Mouse (Mus musculus) intestine, embryonic 15.5 days (tissue): ENCODE measurements around the gene Gm20388. TPM values are rescaled to one million over a fixed set of nuclear protein-coding genes. Genes with fewer than 3 reads are reported as not detected.

ENCODE experiments used
- ATAC-seq: fragments of 200-750 bp; cut with Nextera tagmentation; 2 replicates; pipeline ENCODE4 v1.8.0; 2017; ENCODE audit warnings: moderate TSS enrichment, moderate library complexity
- H3K27ac ChIP-seq: fragments of 300-500 bp; sonication (generic); 2 replicates; pipeline ENCODE4 v1.5.1; 2015; ENCODE audit warnings: mild to moderate bottlenecking, inconsistent platforms
- H3K27me3 ChIP-seq: fragments of 300-500 bp; sonication (generic); replicated peaks from 2 replicates; pipeline ENCODE4 v1.6.1; 2015; ENCODE audit warnings: inconsistent platforms
- H3K36me3 ChIP-seq: fragments of 300-500 bp; sonication (generic); 2 replicates; pipeline ENCODE4 v1.6.1; 2015; ENCODE audit warnings: inconsistent platforms
- H3K4me1 ChIP-seq: fragments of 300-500 bp; sonication (generic); replicated peaks from 2 replicates; pipeline ENCODE4 v1.6.1; 2015; ENCODE audit warnings: inconsistent platforms
- H3K4me2 ChIP-seq: fragments of 300-500 bp; sonication (generic); replicated peaks from 2 replicates; pipeline ENCODE4 v1.6.1; 2015; ENCODE audit warnings: mild to moderate bottlenecking, inconsistent platforms
- H3K4me3 ChIP-seq: fragments of 300-500 bp; sonication (generic); replicated peaks from 2 replicates; pipeline ENCODE4 v1.5.1; 2015; ENCODE audit warnings: inconsistent platforms
- H3K9ac ChIP-seq: fragments of 300-500 bp; sonication (generic); 2 replicates; pipeline ENCODE4 v1.6.1; 2015; ENCODE audit warnings: inconsistent platforms
- H3K9me3 ChIP-seq: fragments of 300-500 bp; sonication (generic); 2 replicates; pipeline ENCODE4 v1.6.1; 2016; ENCODE audit warnings: inconsistent platforms
- WGBS: fragments of 180-500 bp; shearing (Covaris S2); methylation state at CpG from one replicate; pipeline ENCODE4 v1.1.7; 2015; 5-methylcytosine and 5-hydroxymethylcytosine counted together
- polyA plus RNA-seq: library from polyadenylated mRNA; unstranded; fragments of >200 nt; fragmentation: Nextera tagmentation; extraction: Ambion mirVana; gene quantifications from 2 replicates; pipeline ENCODE4 v1.2.1, GENCODE M21; 2015

The Gm20388 gene
- polyA plus RNA-seq, 1 experiment from 2014 or later: not detected

GRCm38 (mm10) chr8:123401936-123402335 lies 3491.3 kb downstream of the Gm20388 start:
- Histone ChIP-seq H3K27ac (no peak overlapping the region), H3K9ac (no peak overlapping the region), H3K27me3 (no peaks in the 10 kb centered on the region), H3K36me3 (peaks cover 35% of the 10 kb centered on the region), H3K9me3 (no peaks in the 10 kb centered on the region), H3K4me1 (no peaks in the 10 kb centered on the region), H3K4me2 (no peak overlapping the region), H3K4me3 (no peak overlapping the region)
- no peak for ATAC-seq
- WGBS: 88% methylated on average over 9 of the region's 9 CpGs

DNA sequence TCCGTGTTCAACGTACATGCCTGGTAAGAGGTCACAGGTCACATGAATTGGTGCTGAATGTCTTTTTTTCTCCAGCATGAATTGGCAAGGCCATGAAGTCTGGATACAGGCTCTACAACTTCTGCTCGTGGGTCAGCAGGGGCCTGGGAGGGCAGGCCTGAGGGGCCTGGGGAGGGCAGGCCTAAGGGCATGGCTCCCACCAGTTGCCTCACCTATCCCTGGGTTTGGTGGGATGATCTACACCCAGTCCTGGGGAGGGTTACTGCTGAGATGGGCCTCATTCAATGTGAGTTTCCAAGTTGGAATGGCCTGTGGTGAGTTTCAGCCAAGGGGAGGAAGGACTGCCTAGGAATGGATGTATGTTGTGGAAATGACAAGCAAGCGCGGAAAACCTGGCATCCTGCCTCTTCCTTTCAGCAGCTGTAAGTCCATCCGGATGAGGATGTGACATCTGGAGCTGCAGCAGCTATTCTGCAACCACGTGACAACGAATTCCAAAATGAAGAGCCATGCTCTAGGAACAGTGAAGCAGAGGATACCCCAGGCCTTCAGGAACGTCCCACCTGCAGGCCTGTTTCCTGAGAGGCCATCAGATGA lies 3492.2 kb downstream of the Gm20388 start:
- Histone ChIP-seq H3K27ac (no peak overlapping the region), H3K27me3 (peaks cover 7% of the 10 kb centered on the region; the same call in 1 of the 2 replicates), H3K9ac (no peak overlapping the region), H3K9me3 (no peaks in the 10 kb centered on the region), H3K36me3 (peaks cover 32% of the 10 kb centered on the region), H3K4me3 (no peak overlapping the region), H3K4me1 (no peaks in the 10 kb centered on the region), H3K4me2 (no peak overlapping the region)
- WGBS: 80% methylated on average over 9 of the region's 9 CpGs
- no peak for ATAC-seq

GRCm38 (mm10) chr8:123404521-123404920 lies 3493.9 kb downstream of the Gm20388 start:
- 60% methylated on average over 8 of the region's 8 CpGs for WGBS
- Histone ChIP-seq H3K9ac (no peak overlapping the region), H3K27me3 (peaks cover 16% of the 10 kb centered on the region), H3K4me1 (no peaks in the 10 kb centered on the region), H3K4me3 (no peak overlapping the region), H3K36me3 (peaks cover 16% of the 10 kb centered on the region), H3K27ac (no peak overlapping the region), H3K9me3 (no peaks in the 10 kb centered on the region), H3K4me2 (no peak overlapping the region)
- ATAC-seq: no peak

DNA sequence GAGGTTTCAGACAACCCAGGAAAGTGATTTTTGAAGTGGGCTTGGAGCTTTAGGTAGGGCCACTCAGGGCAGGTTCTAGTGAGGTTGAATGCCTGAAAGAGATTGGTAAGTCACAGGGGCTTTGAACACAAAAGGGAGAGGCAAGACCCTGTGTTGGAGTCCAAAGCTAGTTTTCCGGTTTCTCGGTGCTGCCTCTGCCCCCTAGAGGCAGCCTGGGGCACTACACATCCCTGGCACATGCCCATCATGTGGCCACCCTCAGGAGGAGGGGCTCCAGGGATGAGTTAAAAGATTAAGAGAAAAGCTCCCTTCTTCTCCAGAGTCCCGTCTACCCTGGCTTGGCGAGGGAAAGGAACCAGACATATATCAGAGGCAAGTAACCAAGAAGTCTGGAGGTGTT lies 3496.1 kb downstream of the Gm20388 start, which contains the start of gene Mc1r:
TSS of gene Mc1r (plus strand) at position 322 of the 400 bp plus-strand sequence.
- Histone ChIP-seq H3K27ac (no peak within 1 kb of the TSS), H3K27me3 (peaks cover 39% of the 10 kb centered on the region), H3K4me2 (no peak within 1 kb of the TSS), H3K4me3 (no peak within 1 kb of the TSS), H3K4me1 (peaks cover 9% of the 10 kb centered on the region), H3K9ac (no peak within 1 kb of the TSS), H3K36me3 (peaks cover 6% of the 10 kb centered on the region; the same call in 1 of the 2 replicates), H3K9me3 (no peaks in the 10 kb centered on the region)
- 7% methylated on average over 4 of the region's 4 CpGs for WGBS
- ATAC-seq: no peak

DNA sequence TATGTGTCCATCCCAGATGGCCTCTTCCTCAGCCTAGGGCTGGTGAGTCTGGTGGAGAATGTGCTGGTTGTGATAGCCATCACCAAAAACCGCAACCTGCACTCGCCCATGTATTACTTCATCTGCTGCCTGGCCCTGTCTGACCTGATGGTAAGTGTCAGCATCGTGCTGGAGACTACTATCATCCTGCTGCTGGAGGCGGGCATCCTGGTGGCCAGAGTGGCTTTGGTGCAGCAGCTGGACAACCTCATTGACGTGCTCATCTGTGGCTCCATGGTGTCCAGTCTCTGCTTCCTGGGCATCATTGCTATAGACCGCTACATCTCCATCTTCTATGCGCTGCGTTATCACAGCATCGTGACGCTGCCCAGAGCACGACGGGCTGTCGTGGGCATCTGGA lies 3497.0 kb downstream of the Gm20388 start:
- WGBS: 85% methylated on average over 13 of the region's 13 CpGs
- no peak for ATAC-seq
- H3K36me3 ChIP-seq: no peaks in the 10 kb centered on the region
- no peak overlapping the region for H3K27ac ChIP-seq
- no peak overlapping the region for H3K9ac ChIP-seq
- peaks cover 9% of the 10 kb centered on the region for H3K4me1 ChIP-seq
- no peak overlapping the region for H3K4me2 ChIP-seq
- H3K4me3 ChIP-seq: no peak overlapping the region
- no peaks in the 10 kb centered on the region for H3K9me3 ChIP-seq
- H3K27me3 ChIP-seq: peaks cover 47% of the 10 kb centered on the region

DNA sequence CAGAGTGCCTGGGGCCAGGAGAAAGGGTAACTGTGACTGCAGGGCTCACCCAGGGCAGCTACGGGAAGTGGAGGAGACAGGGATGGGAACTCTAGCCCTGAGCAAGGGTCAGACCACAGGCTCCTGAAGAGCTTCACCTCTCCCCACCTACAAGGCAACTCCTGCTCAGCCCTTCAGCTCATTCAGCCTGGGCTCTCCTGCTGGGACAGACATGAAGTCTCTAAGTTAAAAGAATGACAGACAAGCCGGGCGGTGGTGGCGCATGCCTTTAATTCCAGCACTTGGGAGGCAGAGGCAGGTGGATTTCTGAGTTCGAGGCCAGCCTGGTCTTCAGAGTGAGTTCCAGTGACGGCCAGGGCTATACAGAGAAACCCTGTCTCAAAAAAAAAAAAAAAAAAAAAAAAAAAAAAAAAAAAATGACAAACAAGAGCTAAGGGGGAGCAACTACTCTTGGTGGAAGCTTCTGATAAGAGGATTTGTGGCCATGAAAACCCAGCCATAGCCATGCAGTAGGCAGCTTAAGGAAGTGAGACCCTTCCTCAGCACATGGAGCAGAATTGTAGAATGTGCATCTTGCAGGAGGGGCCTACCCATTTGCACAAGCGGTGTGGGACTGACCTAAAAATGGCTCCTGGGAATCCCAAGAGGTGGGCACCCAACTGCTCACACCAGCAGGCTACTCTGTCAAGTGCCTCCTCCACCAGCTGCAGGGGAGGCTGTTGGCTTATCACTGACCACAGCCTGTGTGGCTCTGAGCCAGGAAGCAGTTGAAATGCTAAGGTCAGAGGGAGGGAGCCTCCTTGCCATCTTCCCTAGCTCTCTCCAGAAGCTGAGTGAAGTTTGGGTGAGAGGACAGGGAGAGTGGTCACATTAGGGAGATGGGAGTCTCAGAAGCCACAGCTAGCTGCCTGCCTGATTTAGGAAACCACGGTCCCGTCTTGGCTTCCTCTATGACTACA lies 3498.2 kb downstream of the Gm20388 start:
- Histone ChIP-seq H3K27me3 (peaks cover 59% of the 10 kb centered on the region), H3K4me3 (no peak overlapping the region), H3K9ac (no peak overlapping the region), H3K4me1 (peaks cover 9% of the 10 kb centered on the region), H3K4me2 (no peak overlapping the region), H3K9me3 (no peaks in the 10 kb centered on the region), H3K27ac (no peak overlapping the region), H3K36me3 (no peaks in the 10 kb centered on the region)
- 70% methylated on average over 9 of the region's 9 CpGs for WGBS
- ATAC-seq: no peak

DNA sequence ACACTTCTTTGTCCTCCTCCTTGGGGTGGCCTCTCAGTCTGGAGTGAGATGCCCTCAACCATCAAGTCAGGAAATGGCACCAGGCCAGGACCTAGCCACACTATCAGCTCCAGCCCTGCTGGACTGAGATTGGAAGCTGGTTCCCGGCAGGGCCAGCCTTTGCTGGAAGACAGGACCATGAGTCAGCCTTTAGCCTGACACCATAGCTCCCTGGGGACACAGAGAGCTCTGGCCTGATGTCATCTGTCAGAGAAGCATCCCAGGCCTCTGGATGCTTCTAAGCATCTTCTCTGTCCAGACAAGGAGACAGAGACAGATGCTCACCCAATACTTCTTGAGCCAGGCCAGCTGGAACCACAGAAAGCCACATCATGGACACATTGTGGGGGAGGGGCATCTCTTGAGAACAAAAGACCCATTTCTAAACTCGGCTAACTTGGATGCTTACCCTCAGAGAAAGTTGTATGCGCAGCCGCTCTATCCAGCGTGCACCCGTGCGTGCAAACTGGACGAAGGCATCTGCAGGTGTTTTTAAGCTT lies 3499.5 kb downstream of the Gm20388 start:
- Histone ChIP-seq H3K4me3 (no peak overlapping the region), H3K4me1 (peaks cover 9% of the 10 kb centered on the region), H3K27ac (no peak overlapping the region), H3K36me3 (no peaks in the 10 kb centered on the region), H3K4me2 (no peak overlapping the region), H3K9me3 (no peaks in the 10 kb centered on the region), H3K9ac (no peak overlapping the region), H3K27me3 (peaks cover 63% of the 10 kb centered on the region)
- 70% methylated on average over 8 of the region's 8 CpGs for WGBS
- ATAC-seq: no peak

DNA sequence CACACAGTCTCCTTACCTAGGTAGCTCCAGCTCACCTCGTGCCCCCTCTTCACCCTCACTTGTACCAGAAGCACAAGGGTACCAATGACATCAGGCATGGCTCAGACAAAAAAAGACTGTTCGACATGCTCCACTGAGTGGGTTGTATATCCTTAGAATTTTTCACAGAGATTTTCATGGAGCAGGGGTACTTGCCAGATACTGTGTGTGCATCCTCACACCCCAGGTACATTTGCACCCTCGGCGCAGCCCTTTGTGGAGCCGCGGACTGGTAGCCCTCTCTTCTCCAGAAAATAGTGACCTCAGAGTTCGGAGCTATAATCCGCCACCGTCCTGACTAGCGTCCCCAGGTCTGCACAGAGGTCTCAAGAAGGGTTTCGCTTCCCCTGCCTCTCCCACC lies 3500.1 kb downstream of the Gm20388 start:
- Histone ChIP-seq H3K27ac (no peak overlapping the region), H3K9me3 (no peaks in the 10 kb centered on the region), H3K4me3 (peak overlapping the region; percentile 25; the same call in 1 of the 2 replicates), H3K4me1 (peaks cover 9% of the 10 kb centered on the region), H3K36me3 (no peaks in the 10 kb centered on the region), H3K4me2 (peak overlapping the region; percentile 57), H3K27me3 (peaks cover 63% of the 10 kb centered on the region), H3K9ac (no peak overlapping the region)
- 12% methylated on average over 11 of the region's 11 CpGs for WGBS
- ATAC-seq: no peak

- Histone ChIP-seq H3K9ac (no peak within 1 kb of the TSS), H3K4me1 (peaks cover 9% of the 10 kb centered on the region), H3K36me3 (no peaks in the 10 kb centered on the region), H3K4me3 (peak within 1 kb of the TSS; percentile 25), H3K4me2 (peak within 1 kb of the TSS; percentile 57), H3K27ac (no peak within 1 kb of the TSS), H3K27me3 (peaks cover 63% of the 10 kb centered on the region), H3K9me3 (no peaks in the 10 kb centered on the region)
- WGBS: under 1% methylated on average over 29 of the region's 29 CpGs
- peak; percentile 82 for ATAC-seq
Observed at GRCm38 (mm10) chr8:123411246-123411645, 3500.6 kb downstream of the Gm20388 start, which contains the start of gene Tubb3. Tubb3 (plus strand) TSS chr8:123411424.

DNA sequence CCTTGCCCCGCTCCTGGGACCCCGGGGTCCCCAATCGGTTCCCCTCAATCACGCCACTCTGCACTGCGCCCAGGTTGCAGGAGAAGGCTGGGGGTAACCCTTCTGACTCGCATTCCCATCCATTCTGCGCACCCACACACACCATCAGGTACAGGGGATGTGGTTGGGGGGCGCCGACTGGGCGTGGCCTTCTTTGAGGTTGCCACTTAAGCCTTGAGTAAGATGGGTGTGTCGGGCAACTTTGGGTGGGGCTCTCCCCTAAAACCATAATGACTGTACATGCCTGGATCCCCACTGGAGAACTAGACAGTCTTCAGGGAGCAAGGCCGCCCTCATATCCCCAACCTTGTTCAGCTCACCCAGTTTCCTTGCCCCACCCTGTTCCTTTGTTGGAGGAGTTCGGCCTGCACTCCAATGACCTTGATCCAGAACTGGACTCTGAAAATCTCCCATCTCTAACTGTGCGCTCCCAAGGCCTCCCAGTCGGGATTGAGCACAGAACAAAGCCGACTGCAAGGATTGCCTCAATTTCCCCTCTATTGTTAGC lies 3501.2 kb downstream of the Gm20388 start:
- Histone ChIP-seq H3K4me1 (peaks cover 9% of the 10 kb centered on the region), H3K27me3 (peaks cover 63% of the 10 kb centered on the region), H3K36me3 (no peaks in the 10 kb centered on the region), H3K27ac (no peak overlapping the region), H3K9me3 (no peaks in the 10 kb centered on the region), H3K4me2 (peak overlapping the region; percentile 57), H3K4me3 (peak overlapping the region; percentile 25), H3K9ac (no peak overlapping the region)
- WGBS: 11% methylated on average over 16 of the region's 16 CpGs
- ATAC-seq: no peak

- no peaks in the 10 kb centered on the region for H3K36me3 ChIP-seq
- H3K4me2 ChIP-seq: no peak overlapping the region
- no peak overlapping the region for H3K27ac ChIP-seq
- H3K9me3 ChIP-seq: no peaks in the 10 kb centered on the region
- H3K4me3 ChIP-seq: 0 out of 2 replicates have a peak overlapping the region, but pooled peaks have one; percentile 25
- peaks cover 58% of the 10 kb centered on the region for H3K27me3 ChIP-seq
- no peak overlapping the region for H3K9ac ChIP-seq
- H3K4me1 ChIP-seq: peaks cover 9% of the 10 kb centered on the region
- 5% methylated on average over 12 of the region's 12 CpGs for whole genome bisulfite sequencing
- ATAC-seq: no peak
Observed at GRCm38 (mm10) chr8:123412560-123413170, 3502.0 kb downstream of the Gm20388 start.

GRCm38 (mm10) chr8:123414255-123414654 lies 3503.6 kb downstream of the Gm20388 start:
- H3K36me3 ChIP-seq: no peaks in the 10 kb centered on the region
- no peak overlapping the region for H3K4me3 ChIP-seq
- H3K4me1 ChIP-seq: peaks cover 9% of the 10 kb centered on the region
- WGBS: 8% methylated on average over 9 of the region's 9 CpGs
- no peak for ATAC-seq
- no peak overlapping the region for H3K27ac ChIP-seq
- H3K27me3 ChIP-seq: peaks cover 49% of the 10 kb centered on the region
- no peaks in the 10 kb centered on the region for H3K9me3 ChIP-seq
- no peak overlapping the region for H3K4me2 ChIP-seq
- H3K9ac ChIP-seq: no peak overlapping the region
